Mouse (Mus musculus) midbrain, embryonic 14.5 days (tissue): ENCODE measurements at regions not wholly inside any gene's neighbourhood (a gene's known extent, or its start where the extent isn't known, plus 50 kb on each side); places are given as distances from the start of the nearest gene placed in this dataset.
"Not testable (repeated sequence)": the region's sequence is repeated elsewhere in the genome, so short reads cannot be mapped to it uniquely, and the experiment has no call there.

Experiments used
- ATAC-seq: fragments of 200-750 bp; cut with Nextera tagmentation; 2 replicates; pipeline ENCODE4 v1.8.0; 2017; ENCODE audit warnings: moderate number of reproducible peaks, moderate library complexity; ENCODE audit not compliant: low FRiP score, low TSS enrichment
- DNase-seq: peaks from one replicate; pipeline ENCODE4 v3.0.0-alpha.2; 2015
- H3K27ac ChIP-seq: fragments of 300-500 bp; sonication (generic); replicated peaks from 2 replicates; pipeline ENCODE4 v1.5.1; 2014; ENCODE audit warnings: mild to moderate bottlenecking, low read depth, low read length, moderate library complexity
- H3K27me3 ChIP-seq: fragments of 300-500 bp; sonication (generic); 2 replicates; pipeline ENCODE4 v1.6.1; 2014; ENCODE audit warnings: low read length, control low read depth, mixed read lengths; ENCODE audit not compliant: control insufficient read depth, insufficient read depth
- H3K36me3 ChIP-seq: fragments of 300-500 bp; sonication (generic); 2 replicates; pipeline ENCODE4 v1.6.1; 2014; ENCODE audit warnings: low read length, control low read depth; ENCODE audit not compliant: control insufficient read depth, insufficient read depth
- H3K4me1 ChIP-seq: fragments of 300-500 bp; sonication (generic); 2 replicates; pipeline ENCODE4 v1.6.1; 2014; ENCODE audit warnings: mild to moderate bottlenecking, antibody characterized with exemption, low read length, control low read depth; ENCODE audit not compliant: control insufficient read depth, insufficient read depth
- H3K4me2 ChIP-seq: fragments of 300-500 bp; sonication (generic); 2 replicates; pipeline ENCODE4 v1.6.1; 2014; ENCODE audit warnings: mild to moderate bottlenecking, low read length, moderate library complexity
- H3K4me3 ChIP-seq: fragments of 300-500 bp; sonication (generic); replicated peaks from 2 replicates; pipeline ENCODE4 v1.5.1; 2014; ENCODE audit warnings: low read depth, low read length
- H3K9ac ChIP-seq: fragments of 300-500 bp; sonication (generic); replicated peaks from 2 replicates; pipeline ENCODE4 v1.6.1; 2014; ENCODE audit warnings: mild to moderate bottlenecking, low read length, moderate library complexity
- H3K9me3 ChIP-seq: fragments of 300-500 bp; sonication (generic); 2 replicates; pipeline ENCODE4 v1.6.1; 2016; ENCODE audit warnings: low read length, control low read depth, mixed read lengths; ENCODE audit not compliant: control insufficient read depth
- WGBS: fragments of 180-500 bp; shearing (Covaris S2); extraction: QIAGEN DNeasy Blood & Tissue Kit; methylation state at CpG from one replicate; pipeline ENCODE4 v1.1.7; 2014; 5-methylcytosine and 5-hydroxymethylcytosine counted together

- Histone ChIP-seq H3K9ac (no peak overlapping the region), H3K27me3 (no peaks in the 10 kb centered on the region), H3K4me1 (no peaks in the 10 kb centered on the region), H3K9me3 (no peaks in the 10 kb centered on the region), H3K27ac (no peak overlapping the region), H3K36me3 (no peaks in the 10 kb centered on the region), H3K4me3 (no peak overlapping the region), H3K4me2 (no peak overlapping the region)
- ATAC-seq (no peak), DNase-seq (no peak)
- whole genome bisulfite sequencing = 89% methylated on average over 8 of the region's 8 CpGs
These were observed 263.0 kb upstream of the Nfia start for GRCm38 (mm10) chr4:97509576-97509975.

DNA sequence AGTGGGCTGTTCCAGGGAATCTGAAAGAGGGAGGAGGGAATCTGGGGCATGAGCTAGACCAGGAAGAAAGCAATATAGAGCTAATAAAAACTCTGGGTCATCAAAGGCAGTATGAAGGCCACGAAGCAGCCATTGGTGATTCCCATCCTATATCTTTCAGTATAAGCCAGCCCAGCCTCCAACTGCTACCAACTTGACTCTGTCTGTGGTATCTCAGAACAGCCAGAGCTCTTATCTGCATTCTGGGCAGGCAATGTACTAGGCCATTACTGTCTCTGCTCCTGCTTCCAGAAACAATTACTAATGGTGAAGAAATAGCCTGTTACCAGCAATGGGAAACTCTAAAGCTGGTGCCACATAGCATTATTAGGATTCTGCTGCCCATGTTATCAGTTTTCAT is 266.8 kb upstream of the Nfia start:
- H3K9ac ChIP-seq = no peak overlapping the region
- no peaks in the 10 kb centered on the region for H3K36me3 ChIP-seq
- H3K4me1 ChIP-seq = no peaks in the 10 kb centered on the region
- ATAC-seq (no peak), DNase-seq (no peak)
- WGBS = 84% methylated on average over 1 of the region's 1 CpGs
- H3K4me2 ChIP-seq = no peak overlapping the region
- H3K27me3 ChIP-seq = no peaks in the 10 kb centered on the region
- H3K9me3 ChIP-seq = no peaks in the 10 kb centered on the region
- no peak overlapping the region for H3K4me3 ChIP-seq
- no peak overlapping the region for H3K27ac ChIP-seq

- ATAC-seq = no peak
- Histone ChIP-seq H3K4me3 (no peak overlapping the region), H3K4me2 (no peak overlapping the region), H3K27ac (no peak overlapping the region), H3K9me3 (no peaks in the 10 kb centered on the region), H3K9ac (no peak overlapping the region), H3K4me1 (no peaks in the 10 kb centered on the region), H3K27me3 (no peaks in the 10 kb centered on the region), H3K36me3 (no peaks in the 10 kb centered on the region)
- DNase-seq = no peak
- WGBS = 92% methylated on average over 2 of the region's 2 CpGs
These were observed 281.2 kb upstream of the Nfia start for GRCm38 (mm10) chr4:97491248-97491804.

- H3K4me2 ChIP-seq = no peak overlapping the region
- 76% methylated on average over 10 of the region's 10 CpGs for WGBS
These were observed 286.2 kb upstream of the Nfia start for GRCm38 (mm10) chr4:97486354-97486753.

DNA sequence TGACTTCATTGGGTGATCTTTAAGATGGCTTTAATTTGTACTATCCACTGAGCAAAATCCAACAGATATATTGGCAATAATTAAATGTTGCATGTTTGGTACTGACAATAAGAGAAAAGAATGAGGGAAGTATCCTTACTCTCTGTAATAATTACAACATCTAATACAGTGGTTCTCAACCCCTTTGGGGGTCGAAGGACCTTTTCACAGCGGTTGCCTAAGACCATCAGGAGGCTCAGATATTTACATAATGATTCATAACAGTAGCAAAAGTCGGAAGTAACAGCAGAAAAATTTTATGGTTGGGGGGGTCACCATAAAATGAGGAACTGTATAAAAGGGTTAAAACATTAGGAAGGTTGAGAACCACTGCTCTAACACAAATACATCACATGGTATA is 287.3 kb upstream of the Nfia start:
- Histone ChIP-seq H3K9ac (no peak overlapping the region), H3K36me3 (no peaks in the 10 kb centered on the region), H3K4me3 (no peak overlapping the region), H3K27me3 (no peaks in the 10 kb centered on the region), H3K27ac (no peak overlapping the region), H3K9me3 (no peaks in the 10 kb centered on the region), H3K4me1 (0 out of 2 replicates have a peak, but pooled peaks cover 3% of the 10 kb centered on the region), H3K4me2 (no peak overlapping the region)
- ATAC-seq = no peak
- WGBS = 89% methylated on average over 3 of the region's 3 CpGs
- no peak for DNase-seq

More at GRCm38 (mm10) chr4:97486354-97486753, 286.2 kb upstream of the Nfia start:
- no peaks in the 10 kb centered on the region for H3K27me3 ChIP-seq
- H3K27ac ChIP-seq = no peak overlapping the region
- 0 out of 2 replicates have a peak, but pooled peaks cover 3% of the 10 kb centered on the region for H3K4me1 ChIP-seq
- H3K9me3 ChIP-seq = no peaks in the 10 kb centered on the region
- DNase-seq (no peak), ATAC-seq (no peak)
- no peak overlapping the region for H3K4me3 ChIP-seq
- H3K9ac ChIP-seq = no peak overlapping the region
- H3K36me3 ChIP-seq = no peaks in the 10 kb centered on the region

DNA sequence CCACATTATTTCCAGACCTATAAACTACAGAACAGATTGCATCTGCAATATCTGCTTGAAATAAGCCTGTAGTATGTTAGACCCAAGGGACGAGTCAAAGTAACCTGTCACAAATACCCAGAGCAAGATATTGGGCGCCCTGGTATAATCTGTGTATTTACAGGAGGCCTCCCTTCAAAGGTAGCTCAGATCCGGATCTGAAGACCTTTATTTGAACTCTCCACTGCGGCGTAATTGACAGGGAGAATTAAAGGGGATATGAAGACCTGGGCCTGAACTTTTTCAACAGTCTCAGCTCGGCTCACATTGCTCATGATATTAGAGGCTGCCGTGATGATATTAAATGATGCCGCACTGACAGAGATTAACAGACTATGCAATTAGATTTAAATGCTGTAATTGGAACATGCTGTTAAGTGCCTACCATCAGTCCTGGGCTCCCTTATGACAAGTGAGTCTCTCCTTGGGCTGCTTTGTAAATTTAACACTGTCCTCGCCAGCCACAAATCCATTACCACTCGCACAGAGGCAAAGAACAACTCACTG is 289.8 kb upstream of the Nfia start:
- Histone ChIP-seq H3K27me3 (no peaks in the 10 kb centered on the region), H3K9ac (no peak overlapping the region), H3K4me2 (no peak overlapping the region), H3K4me1 (0 out of 2 replicates have a peak, but pooled peaks cover 3% of the 10 kb centered on the region), H3K9me3 (no peaks in the 10 kb centered on the region), H3K36me3 (no peaks in the 10 kb centered on the region), H3K27ac (no peak overlapping the region), H3K4me3 (no peak overlapping the region)
- WGBS = 73% methylated on average over 10 of the region's 10 CpGs
- DNase-seq (peak; percentile 24), ATAC-seq (no peak)

- Histone ChIP-seq H3K4me2 (no peak overlapping the region), H3K9ac (no peak overlapping the region), H3K4me1 (peaks cover 11% of the 10 kb centered on the region; the same call in 1 of the 2 replicates), H3K4me3 (no peak overlapping the region), H3K36me3 (no peaks in the 10 kb centered on the region), H3K9me3 (no peaks in the 10 kb centered on the region), H3K27ac (no peak overlapping the region), H3K27me3 (no peaks in the 10 kb centered on the region)
- whole genome bisulfite sequencing = 83% methylated on average over 3 of the region's 3 CpGs
- ATAC-seq (no peak), DNase-seq (no peak)
These were observed 290.7 kb upstream of the Nfia start for GRCm38 (mm10) chr4:97481836-97482235.

DNA sequence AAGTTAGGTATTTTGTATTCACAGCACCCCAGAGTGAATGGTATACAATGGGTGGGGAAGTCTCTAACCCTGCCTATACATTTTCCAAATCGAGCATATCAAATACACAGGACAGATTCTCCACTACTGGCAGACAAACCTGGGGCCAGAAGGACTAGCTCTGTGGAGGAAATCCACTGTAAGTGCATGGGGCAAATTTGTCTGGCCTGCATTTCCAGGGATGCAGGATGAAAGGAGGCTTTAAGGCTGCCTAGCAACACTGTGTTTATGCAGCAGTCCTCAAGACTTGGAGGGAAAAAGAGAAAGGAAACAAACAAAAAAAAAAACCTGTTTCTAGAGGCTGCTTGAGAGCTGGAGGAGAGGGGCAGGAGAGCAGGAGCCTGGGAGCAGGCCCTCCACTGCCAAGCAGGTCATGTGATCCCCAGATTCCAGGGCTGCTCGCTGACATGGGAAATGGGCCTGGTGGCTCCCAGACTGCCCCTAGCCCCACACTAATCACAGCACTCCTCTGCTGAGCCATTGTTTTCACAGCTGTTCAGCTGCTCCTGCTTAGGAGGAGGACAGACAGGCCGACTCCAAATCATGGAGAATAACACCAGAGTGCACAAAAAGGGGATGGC is 293.7 kb upstream of the Gm10192 start:
- Histone ChIP-seq H3K4me3 (no peak overlapping the region), H3K9ac (no peak overlapping the region), H3K27ac (peak overlapping the region; percentile 66), H3K9me3 (no peaks in the 10 kb centered on the region), H3K36me3 (no peaks in the 10 kb centered on the region), H3K4me2 (no peak overlapping the region), H3K27me3 (no peaks in the 10 kb centered on the region), H3K4me1 (peaks cover 10% of the 10 kb centered on the region; the same call in 1 of the 2 replicates)
- 4% methylated on average over 3 of the region's 3 CpGs for WGBS
- peak; percentile 75 for DNase-seq
- peak; percentile 89 for ATAC-seq

- not testable (repeated sequence) for H3K36me3 ChIP-seq, ATAC-seq, H3K27me3 ChIP-seq, H3K4me1 ChIP-seq, H3K27ac ChIP-seq, H3K9me3 ChIP-seq, H3K9ac ChIP-seq, DNase-seq, H3K4me2 ChIP-seq, H3K4me3 ChIP-seq
- 97% methylated on average over 8 of the region's 8 CpGs for WGBS
These were observed 290.5 kb upstream of the Gm10192 start for GRCm38 (mm10) chr4:97473492-97473891.
